Mouse (Mus musculus) stomach, embryonic 16.5 days (tissue): Measurements from ENCODE around the gene Gm28043. TPM values are rescaled to one million over a fixed set of nuclear protein-coding genes. Genes with fewer than 3 reads are reported as not detected.

Source experiments
- ATAC-seq: fragments of 200-750 bp; cut with Nextera tagmentation; 2 replicates; pipeline ENCODE4 v1.8.0; 2017; ENCODE audit warnings: moderate number of reproducible peaks, moderate TSS enrichment; ENCODE audit not compliant: insufficient read depth, low FRiP score
- H3K27ac ChIP-seq: fragments of 300-500 bp; sonication (generic); 2 replicates; pipeline ENCODE4 v1.5.1; 2014; ENCODE audit warnings: low read length
- H3K27me3 ChIP-seq: fragments of 300-500 bp; sonication (generic); 2 replicates; pipeline ENCODE4 v1.6.1; 2014; ENCODE audit warnings: low read length, control low read depth, mixed read lengths; ENCODE audit not compliant: control insufficient read depth, insufficient read depth
- H3K36me3 ChIP-seq: fragments of 300-500 bp; sonication (generic); 2 replicates; pipeline ENCODE4 v1.6.1; 2014; ENCODE audit warnings: low read length; ENCODE audit not compliant: control insufficient read depth, insufficient read depth
- H3K4me1 ChIP-seq: fragments of 300-500 bp; sonication (generic); 2 replicates; pipeline ENCODE4 v1.6.1; 2014; ENCODE audit warnings: low read length, control low read depth, mixed read lengths; ENCODE audit not compliant: control insufficient read depth, insufficient read depth
- H3K4me2 ChIP-seq: fragments of 300-500 bp; sonication (generic); 2 replicates; pipeline ENCODE4 v1.6.1; 2014; ENCODE audit warnings: low read depth, low read length, mixed read lengths
- H3K4me3 ChIP-seq: fragments of 300-500 bp; sonication (generic); replicated peaks from 2 replicates; pipeline ENCODE4 v1.5.1; 2014; ENCODE audit warnings: mild to moderate bottlenecking, low read length
- H3K9ac ChIP-seq: fragments of 300-500 bp; sonication (generic); 2 replicates; pipeline ENCODE4 v1.6.1; 2014; ENCODE audit warnings: low read length
- H3K9me3 ChIP-seq: fragments of 300-500 bp; sonication (generic); replicated peaks from 2 replicates; pipeline ENCODE4 v1.6.1; 2016; ENCODE audit warnings: low read length, control low read depth; ENCODE audit not compliant: control insufficient read depth
- WGBS: fragments of 180-500 bp; shearing (Covaris S2); extraction: QIAGEN DNeasy Blood & Tissue Kit; methylation state at CpG from one replicate; pipeline ENCODE4 v1.1.7; 2014; 5-methylcytosine and 5-hydroxymethylcytosine counted together
- polyA plus RNA-seq: library from polyadenylated mRNA; unstranded; fragments of >200 nt; fragmentation: Nextera tagmentation; extraction: Ambion mirVana; gene quantifications from 2 replicates; pipeline ENCODE4 v1.2.1, GENCODE M21; 2015

The Gm28043 gene
- polyA plus RNA-seq, 1 experiment from 2014 or later: 3.1 TPM

DNA sequence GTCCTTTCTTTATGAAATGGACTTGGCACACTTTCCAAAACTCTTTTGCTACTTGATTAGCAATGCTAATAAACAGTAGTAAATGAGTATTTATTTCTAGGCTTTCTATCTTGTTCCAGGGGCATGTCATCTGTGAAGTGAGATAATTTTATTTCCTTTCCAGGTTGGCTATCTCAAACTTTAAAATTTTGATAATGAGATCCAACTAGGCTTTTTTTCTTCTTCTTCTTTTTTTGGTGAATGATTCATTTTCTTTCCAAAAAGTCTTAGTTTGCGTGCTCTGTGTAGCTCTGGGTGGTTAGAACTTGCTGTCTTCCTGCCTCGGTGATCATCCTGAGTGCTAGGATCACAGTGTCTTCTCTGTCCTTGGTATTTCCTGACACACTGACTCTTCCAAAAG, 78.2 kb downstream of the Gm28043 start:
- WGBS: 90% methylated on average over 2 of the region's 2 CpGs
- peaks cover 25% of the 10 kb centered on the region for H3K36me3 ChIP-seq
- ATAC-seq: no peak

DNA sequence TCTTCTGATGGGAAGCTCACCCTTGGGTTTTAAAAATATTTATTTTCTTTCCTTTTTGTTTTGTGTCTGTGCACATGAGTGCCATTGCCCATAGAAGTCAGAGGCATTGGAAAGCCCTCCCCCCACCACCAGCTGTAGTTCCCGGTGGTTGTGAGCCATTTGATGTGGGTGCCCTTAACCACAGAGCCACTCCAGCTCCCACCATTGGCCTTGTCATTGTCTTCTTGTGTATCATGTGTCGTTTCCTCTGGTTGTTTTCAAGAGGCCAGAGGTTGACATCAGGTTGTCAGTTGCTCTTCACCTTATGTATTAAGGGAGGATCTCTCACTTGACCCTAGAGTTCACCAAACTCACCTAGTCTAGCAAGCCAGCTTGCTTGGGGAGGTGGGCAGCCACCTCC, 78.9 kb downstream of the Gm28043 start:
- Histone ChIP-seq H3K27me3 (no peaks in the 10 kb centered on the region), H3K4me2 (no peak overlapping the region), H3K27ac (no peak overlapping the region), H3K9me3 (no peaks in the 10 kb centered on the region), H3K36me3 (peaks cover 21% of the 10 kb centered on the region), H3K4me1 (no peaks in the 10 kb centered on the region), H3K9ac (no peak overlapping the region), H3K4me3 (no peak overlapping the region)
- 70% methylated on average over 2 of the region's 2 CpGs for WGBS
- ATAC-seq: no peak

More for the DNA sequence above, 78.2 kb downstream of the Gm28043 start:
- Histone ChIP-seq H3K27ac (no peak overlapping the region), H3K4me1 (no peaks in the 10 kb centered on the region), H3K27me3 (no peaks in the 10 kb centered on the region), H3K4me2 (no peak overlapping the region), H3K9ac (no peak overlapping the region), H3K9me3 (no peaks in the 10 kb centered on the region), H3K4me3 (no peak overlapping the region)

DNA sequence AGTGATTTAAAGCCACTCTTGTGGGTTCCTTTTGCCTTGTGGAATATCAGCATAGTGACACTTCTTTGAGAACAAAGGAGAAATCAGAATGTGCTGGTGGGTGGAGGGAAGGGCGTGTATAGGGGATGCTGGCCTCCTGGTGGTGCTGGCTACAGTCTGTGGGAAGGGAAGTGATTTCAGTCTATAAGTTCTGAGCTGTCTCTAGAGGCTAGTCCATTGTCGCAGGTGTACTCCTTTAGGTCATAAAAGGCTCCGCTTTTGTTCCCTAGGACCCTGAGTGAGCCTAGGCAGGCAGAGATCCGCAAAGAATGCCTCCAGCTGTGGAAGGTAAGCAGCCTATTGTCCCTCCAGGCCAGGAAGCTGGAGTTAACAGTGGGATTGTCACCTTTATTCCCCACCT, 79.8 kb downstream of the Gm28043 start:
- H3K27ac ChIP-seq: no peak overlapping the region
- H3K27me3 ChIP-seq: no peaks in the 10 kb centered on the region
- H3K4me3 ChIP-seq: no peak overlapping the region
- no peak overlapping the region for H3K9ac ChIP-seq
- no peaks in the 10 kb centered on the region for H3K9me3 ChIP-seq
- H3K4me1 ChIP-seq: no peaks in the 10 kb centered on the region
- ATAC-seq: no peak
- no peak overlapping the region for H3K4me2 ChIP-seq
- 78% methylated on average over 4 of the region's 4 CpGs for whole genome bisulfite sequencing
- peaks cover 21% of the 10 kb centered on the region for H3K36me3 ChIP-seq

DNA sequence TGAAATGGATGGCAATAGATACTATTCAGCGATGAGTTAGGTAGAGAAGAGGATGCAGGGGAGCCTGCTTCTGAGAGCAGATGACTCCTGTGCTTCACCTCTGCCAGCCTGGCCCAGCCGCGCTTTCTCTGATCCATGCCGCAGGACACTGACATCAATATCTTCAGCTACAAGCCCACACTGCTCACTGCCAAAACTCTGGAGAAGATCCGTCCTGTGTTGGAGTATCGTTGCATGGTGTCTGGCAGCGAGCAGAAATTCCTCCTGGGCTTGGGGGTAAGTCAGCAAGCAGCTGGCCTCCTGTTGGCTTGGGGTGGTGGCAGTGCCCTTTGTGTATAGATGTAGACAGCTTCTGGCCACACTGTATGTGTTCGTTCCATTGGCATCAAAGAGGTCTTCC, 82.3 kb downstream of the Gm28043 start:
- WGBS: 94% methylated on average over 8 of the region's 8 CpGs
- Histone ChIP-seq H3K4me3 (no peak overlapping the region), H3K9ac (no peak overlapping the region)

DNA sequence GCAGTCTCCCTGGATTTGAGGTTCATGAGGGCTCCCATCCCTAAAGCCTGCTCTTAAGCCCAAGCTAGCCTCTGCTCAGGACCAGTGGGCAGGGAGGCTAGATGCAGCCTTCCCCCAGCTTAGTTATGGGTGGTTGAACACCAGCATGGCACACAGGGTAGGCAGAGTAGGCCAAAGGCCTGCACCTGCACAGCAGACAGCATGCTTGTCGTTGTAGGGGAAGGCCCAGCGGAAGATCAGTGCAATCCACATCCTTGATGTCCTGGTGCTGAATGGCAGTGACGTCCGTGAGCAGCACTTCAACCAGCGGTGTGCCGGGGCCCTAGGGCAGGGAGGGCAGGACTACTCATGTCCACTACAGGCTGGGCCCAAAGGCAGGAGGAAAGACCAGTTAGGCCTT, 83.7 kb downstream of the Gm28043 start:
- H3K27ac ChIP-seq: no peak overlapping the region
- peaks cover 25% of the 10 kb centered on the region for H3K36me3 ChIP-seq
- no peaks in the 10 kb centered on the region for H3K9me3 ChIP-seq
- no peaks in the 10 kb centered on the region for H3K27me3 ChIP-seq
- no peak overlapping the region for H3K4me2 ChIP-seq
- no peak overlapping the region for H3K9ac ChIP-seq
- no peaks in the 10 kb centered on the region for H3K4me1 ChIP-seq
- H3K4me3 ChIP-seq: no peak overlapping the region
- WGBS: 89% methylated on average over 6 of the region's 6 CpGs
- ATAC-seq: no peak

More for the DNA sequence above, 82.3 kb downstream of the Gm28043 start:
- Histone ChIP-seq H3K4me1 (no peaks in the 10 kb centered on the region), H3K36me3 (peaks cover 24% of the 10 kb centered on the region), H3K27me3 (no peaks in the 10 kb centered on the region), H3K4me2 (no peak overlapping the region), H3K9me3 (no peaks in the 10 kb centered on the region), H3K27ac (no peak overlapping the region)
- ATAC-seq: no peak

DNA sequence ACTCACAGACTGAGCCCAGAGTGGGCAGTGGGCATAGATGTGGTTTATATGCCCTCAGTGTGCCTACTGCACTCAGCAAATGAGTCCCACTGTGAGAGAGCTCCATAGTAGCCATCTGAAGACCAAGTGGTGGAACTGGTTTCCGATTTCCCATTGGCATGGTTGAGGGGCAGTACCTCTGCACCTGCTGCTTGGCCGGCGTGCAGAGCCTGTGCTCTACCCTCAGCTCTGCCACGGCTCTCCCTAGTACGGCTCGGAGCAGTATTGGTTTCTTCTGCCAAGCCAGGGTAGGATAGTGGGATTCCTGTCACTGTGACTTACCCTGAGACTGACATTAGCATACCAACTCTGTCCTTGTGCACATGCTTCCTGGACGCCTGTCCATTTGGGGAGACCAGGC, 85.9 kb downstream of the Gm28043 start:
- H3K36me3 ChIP-seq: peaks cover 25% of the 10 kb centered on the region; the same call in 1 of the 2 replicates
- H3K4me3 ChIP-seq: no peak overlapping the region
- H3K4me1 ChIP-seq: no peaks in the 10 kb centered on the region
- H3K4me2 ChIP-seq: no peak overlapping the region
- no peak overlapping the region for H3K27ac ChIP-seq
- no peaks in the 10 kb centered on the region for H3K9me3 ChIP-seq
- H3K9ac ChIP-seq: no peak overlapping the region
- 93% methylated on average over 7 of the region's 7 CpGs for WGBS
- ATAC-seq: no peak
- H3K27me3 ChIP-seq: no peaks in the 10 kb centered on the region

DNA sequence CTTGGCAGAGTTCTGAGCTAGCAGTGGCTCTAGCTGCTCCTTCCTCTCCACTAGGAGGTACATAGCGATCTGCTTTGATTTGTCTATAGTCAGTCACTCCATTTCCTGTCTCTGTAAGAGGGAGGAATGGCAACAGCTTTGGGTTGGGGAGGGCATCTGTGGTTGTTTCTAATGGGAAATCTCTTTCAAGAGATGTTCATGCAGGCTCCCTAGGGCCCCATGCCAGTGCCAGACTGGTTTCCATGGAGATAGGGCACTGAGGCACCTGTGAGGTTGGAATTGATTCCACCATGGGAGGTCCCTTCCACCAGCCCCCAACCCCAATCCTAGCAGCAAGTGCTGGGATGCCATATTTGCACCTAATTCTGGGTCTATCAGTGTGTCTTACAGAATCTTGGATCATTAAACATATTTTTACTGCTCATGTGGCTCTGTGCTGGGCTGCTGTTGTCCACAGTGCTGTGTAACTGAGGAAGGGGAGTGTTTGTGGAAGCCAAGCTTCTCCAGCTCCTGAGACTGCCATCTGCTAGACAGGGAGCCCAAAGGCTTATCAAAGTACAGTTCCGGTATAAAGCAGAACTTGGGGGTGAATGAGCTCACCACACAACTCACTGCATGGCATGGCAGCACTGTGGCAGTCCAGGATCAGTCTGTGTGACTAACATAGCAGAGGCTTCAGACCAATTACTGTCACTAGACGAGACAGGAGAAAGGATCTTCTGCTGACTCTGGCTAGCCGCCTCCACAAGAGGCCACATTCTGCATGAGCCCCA, 88.4 kb downstream of the Gm28043 start:
- H3K4me3 ChIP-seq: no peak overlapping the region
- H3K4me2 ChIP-seq: no peak overlapping the region
- no peak overlapping the region for H3K9ac ChIP-seq
- H3K27ac ChIP-seq: no peak overlapping the region
- 82% methylated on average over 4 of the region's 4 CpGs for WGBS
- no peaks in the 10 kb centered on the region for H3K4me1 ChIP-seq
- no peaks in the 10 kb centered on the region for H3K9me3 ChIP-seq
- no peak for ATAC-seq
- no peaks in the 10 kb centered on the region for H3K27me3 ChIP-seq
- H3K36me3 ChIP-seq: peaks cover 14% of the 10 kb centered on the region; the same call in 1 of the 2 replicates

DNA sequence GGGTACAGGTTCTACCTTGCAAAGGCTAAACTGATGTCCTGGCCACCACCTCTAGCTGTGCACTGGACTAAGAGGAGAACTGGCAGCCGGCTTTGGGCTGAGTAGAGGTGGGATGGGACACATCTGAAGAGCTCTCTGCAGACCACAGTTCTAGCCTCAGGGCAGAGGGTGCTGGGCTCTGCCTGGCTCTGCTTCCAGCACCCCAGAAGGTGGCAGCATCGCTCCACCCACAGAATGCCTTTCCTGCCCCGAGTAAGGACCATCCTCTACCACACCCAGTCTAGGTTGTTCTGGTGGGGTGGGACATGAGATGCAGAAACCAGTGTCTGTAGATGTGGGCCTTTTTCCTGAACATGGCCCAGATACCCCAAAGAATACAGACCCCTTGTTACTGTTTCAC, 90.1 kb downstream of the Gm28043 start:
- no peaks in the 10 kb centered on the region for H3K9me3 ChIP-seq
- H3K27ac ChIP-seq: no peak overlapping the region
- H3K4me2 ChIP-seq: no peak overlapping the region
- H3K9ac ChIP-seq: no peak overlapping the region
- no peaks in the 10 kb centered on the region for H3K4me1 ChIP-seq
- no peak overlapping the region for H3K4me3 ChIP-seq
- no peaks in the 10 kb centered on the region for H3K27me3 ChIP-seq
- peaks cover 14% of the 10 kb centered on the region; the same call in 1 of the 2 replicates for H3K36me3 ChIP-seq
- ATAC-seq: peak; percentile 48; the same call in 1 of the 2 replicates
- 31% methylated on average over 3 of the region's 3 CpGs for WGBS

DNA sequence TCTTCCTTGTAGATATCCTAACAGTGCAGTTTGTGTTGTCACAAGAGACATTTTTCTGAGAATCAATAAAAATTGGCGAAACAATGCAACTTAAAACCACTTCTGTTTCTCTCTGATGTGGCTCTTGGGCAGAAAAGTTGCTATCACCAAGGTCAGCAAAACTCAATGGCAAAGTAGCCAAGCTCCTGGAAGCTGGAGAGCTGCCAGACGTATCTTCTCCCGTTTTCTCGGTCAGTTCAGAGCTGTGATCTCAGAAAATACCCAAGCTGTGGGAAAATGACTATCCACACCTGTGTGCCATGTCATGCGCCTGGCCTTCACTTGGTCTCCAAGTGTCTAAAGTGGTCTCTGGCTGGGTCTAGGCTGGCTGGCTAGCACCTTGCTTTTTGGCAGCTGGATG, 91.2 kb downstream of the Gm28043 start:
- H3K27ac ChIP-seq: no peak overlapping the region
- no peak for ATAC-seq
- H3K27me3 ChIP-seq: no peaks in the 10 kb centered on the region
- H3K4me3 ChIP-seq: no peak overlapping the region
- 76% methylated on average over 5 of the region's 5 CpGs for WGBS
- H3K4me1 ChIP-seq: peaks cover 9% of the 10 kb centered on the region
- H3K9ac ChIP-seq: no peak overlapping the region
- 0 out of 2 replicates have a peak, but pooled peaks cover 7% of the 10 kb centered on the region for H3K36me3 ChIP-seq
- no peak overlapping the region for H3K4me2 ChIP-seq
- no peaks in the 10 kb centered on the region for H3K9me3 ChIP-seq
